Mouse (Mus musculus): ENCODE measurements around the gene Olfr474. TPM values are rescaled to one million over a fixed set of nuclear protein-coding genes. Genes with fewer than 3 reads are reported as not detected.

Gene Olfr474
- polyA plus RNA-seq (2014; fragmentation: Illumina TruSeq; extraction: RNeasy Lipid Tissue Mini Kit (QIAGEN cat#74804); ENCODE audit: low replicate concordance): not detected

DNA sequence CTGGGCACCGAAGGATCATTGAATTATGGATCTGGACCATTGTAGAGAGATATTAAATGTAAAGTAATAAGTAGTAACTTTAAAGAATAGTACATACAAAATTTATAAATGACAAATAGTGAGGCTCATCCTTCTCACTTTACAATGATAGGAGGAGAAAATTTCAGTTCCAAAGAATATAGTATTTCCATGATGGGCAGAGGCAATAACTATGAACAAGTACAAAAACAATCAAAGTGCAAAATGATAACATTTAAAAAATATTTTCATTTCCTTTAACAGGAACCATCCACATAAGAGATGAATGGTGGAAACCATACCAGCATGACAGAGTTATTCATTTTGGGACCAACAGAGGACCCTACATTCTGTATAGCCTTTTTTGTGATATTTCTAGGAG, at the start of gene Olfr474:
Gene Olfr474, plus strand, starts transcription at position 301 of the 400 bp plus-strand sequence.

DNA sequence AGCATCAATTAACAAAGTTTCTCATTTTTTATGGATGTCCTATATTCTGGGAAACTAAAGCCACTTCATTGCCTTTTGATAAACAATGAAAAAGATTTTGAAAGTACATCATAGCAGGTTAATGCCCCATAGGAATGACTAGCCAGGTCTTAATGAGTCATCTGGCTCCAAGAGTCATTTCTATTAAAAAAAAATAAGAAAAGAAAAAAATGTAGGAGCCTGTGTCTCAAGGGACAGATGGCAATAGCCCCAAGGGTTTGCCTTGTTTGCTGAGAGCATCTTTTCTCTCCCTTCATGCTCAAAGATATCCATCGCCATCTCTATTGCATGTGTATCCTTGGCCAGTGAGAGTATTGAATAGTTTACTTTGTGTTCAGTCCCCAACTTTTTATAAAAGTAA, 24.3 kb upstream of the Olfr474 start, which contains the start of gene Olfr473:
Gene Olfr473, plus strand, starts transcription at position 301 of the 400 bp plus-strand sequence.

GRCm38 (mm10) chr7:107964503-107964902, 10.1 kb downstream of the Olfr474 start, which contains the start of gene Olfr476:
TSS of gene Olfr476 (plus strand) at chr7:107964803.

GRCm38 (mm10) chr7:107986393-107986792, 31.9 kb downstream of the Olfr474 start, which contains the start of gene Olfr477:
TSS of gene Olfr477 (plus strand) at chr7:107986693.

Other genes with a start within 250 kb of the Olfr474 start
- not detected for gene Cyb5r2, start 196.6 kb upstream of the Olfr474 start, polyA plus RNA-seq (2014; fragmentation: Illumina TruSeq; extraction: RNeasy Lipid Tissue Mini Kit (QIAGEN cat#74804); ENCODE audit: low replicate concordance)
- not detected for gene Ovch2, start 153.4 kb upstream of the Olfr474 start, polyA plus RNA-seq (2014; fragmentation: Illumina TruSeq; extraction: RNeasy Lipid Tissue Mini Kit (QIAGEN cat#74804); ENCODE audit: low replicate concordance)
- not detected for gene Olfr467, start 142.4 kb upstream of the Olfr474 start, polyA plus RNA-seq (2014; fragmentation: Illumina TruSeq; extraction: RNeasy Lipid Tissue Mini Kit (QIAGEN cat#74804); ENCODE audit: low replicate concordance)
- gene Olfr469, start 129.1 kb upstream of the Olfr474 start, polyA plus RNA-seq (2014; fragmentation: Illumina TruSeq; extraction: RNeasy Lipid Tissue Mini Kit (QIAGEN cat#74804); ENCODE audit: low replicate concordance): not detected
- gene Olfr470, start 107.2 kb upstream of the Olfr474 start, polyA plus RNA-seq (2014; fragmentation: Illumina TruSeq; extraction: RNeasy Lipid Tissue Mini Kit (QIAGEN cat#74804); ENCODE audit: low replicate concordance): not detected
- gene Olfr472, start 56.7 kb upstream of the Olfr474 start, polyA plus RNA-seq (2014; fragmentation: Illumina TruSeq; extraction: RNeasy Lipid Tissue Mini Kit (QIAGEN cat#74804); ENCODE audit: low replicate concordance): not detected
- not detected for gene Olfr473, start 24.2 kb upstream of the Olfr474 start, polyA plus RNA-seq (2014; fragmentation: Illumina TruSeq; extraction: RNeasy Lipid Tissue Mini Kit (QIAGEN cat#74804); ENCODE audit: low replicate concordance)
- not detected for gene Olfr476, start 10.2 kb downstream of the Olfr474 start, polyA plus RNA-seq (2014; fragmentation: Illumina TruSeq; extraction: RNeasy Lipid Tissue Mini Kit (QIAGEN cat#74804); ENCODE audit: low replicate concordance)
- not detected for gene Olfr477, start 32.0 kb downstream of the Olfr474 start, polyA plus RNA-seq (2014; fragmentation: Illumina TruSeq; extraction: RNeasy Lipid Tissue Mini Kit (QIAGEN cat#74804); ENCODE audit: low replicate concordance)
- not detected for gene Olfr478, start 79.3 kb downstream of the Olfr474 start, polyA plus RNA-seq (2014; fragmentation: Illumina TruSeq; extraction: RNeasy Lipid Tissue Mini Kit (QIAGEN cat#74804); ENCODE audit: low replicate concordance)
- gene Olfr479, start 96.0 kb downstream of the Olfr474 start, polyA plus RNA-seq (2014; fragmentation: Illumina TruSeq; extraction: RNeasy Lipid Tissue Mini Kit (QIAGEN cat#74804); ENCODE audit: low replicate concordance): not detected
- not detected for gene Olfr480, start 112.7 kb downstream of the Olfr474 start, polyA plus RNA-seq (2014; fragmentation: Illumina TruSeq; extraction: RNeasy Lipid Tissue Mini Kit (QIAGEN cat#74804); ENCODE audit: low replicate concordance)
- not detected for gene Olfr481, start 125.2 kb downstream of the Olfr474 start, polyA plus RNA-seq (2014; fragmentation: Illumina TruSeq; extraction: RNeasy Lipid Tissue Mini Kit (QIAGEN cat#74804); ENCODE audit: low replicate concordance)
- not detected for gene Olfr482, start 142.9 kb downstream of the Olfr474 start, polyA plus RNA-seq (2014; fragmentation: Illumina TruSeq; extraction: RNeasy Lipid Tissue Mini Kit (QIAGEN cat#74804); ENCODE audit: low replicate concordance)
- not detected for gene Olfr483, start 146.2 kb downstream of the Olfr474 start, polyA plus RNA-seq (2014; fragmentation: Illumina TruSeq; extraction: RNeasy Lipid Tissue Mini Kit (QIAGEN cat#74804); ENCODE audit: low replicate concordance)
- gene Olfr484, start 172.8 kb downstream of the Olfr474 start, polyA plus RNA-seq (2014; fragmentation: Illumina TruSeq; extraction: RNeasy Lipid Tissue Mini Kit (QIAGEN cat#74804); ENCODE audit: low replicate concordance): not detected
- gene Olfr485, start 205.2 kb downstream of the Olfr474 start, polyA plus RNA-seq (2014; fragmentation: Illumina TruSeq; extraction: RNeasy Lipid Tissue Mini Kit (QIAGEN cat#74804); ENCODE audit: low replicate concordance): not detected
- gene Olfr486, start 218.1 kb downstream of the Olfr474 start, polyA plus RNA-seq (2014; fragmentation: Illumina TruSeq; extraction: RNeasy Lipid Tissue Mini Kit (QIAGEN cat#74804); ENCODE audit: low replicate concordance): not detected

Measured in small intestine, adult 10 weeks (tissue).